Mouse (Mus musculus): ENCODE measurements at regions not wholly inside any gene's neighbourhood (a gene's known extent, or its start where the extent isn't known, plus 50 kb on each side); places are given as distances from the start of the nearest gene placed in this dataset.

- no peak overlapping the region for H3K27ac ChIP-seq
- 56% methylated on average over 6 of the region's 6 CpGs for WGBS
- DNase-seq = no peak
Measured at GRCm38 (mm10) chr16:15259474-15259873, 57.8 kb upstream of the Gm21897 start.

GRCm38 (mm10) chr16:15260069-15260468, 57.2 kb upstream of the Gm21897 start:
- 46% methylated on average over 4 of the region's 4 CpGs for WGBS
- no peaks in the 10 kb centered on the region for H3K36me3 ChIP-seq (ENCODE audit: control insufficient read depth, insufficient read depth, low read length)
- no peak overlapping the region for H3K9ac ChIP-seq (ENCODE audit: low read depth, low read length)
- no peak for DNase-seq
- H3K79me2 ChIP-seq (replicated peaks; ENCODE audit: control insufficient read depth, insufficient read depth, low read length) = no peaks in the 10 kb centered on the region
- intact Hi-C loops (cut with DNase I) = no loop called here
- no peak for TF ChIP-seq POLR2A (IDR thresholded peaks at IDR 0.05; ENCODE audit: insufficient read depth, low read depth, low read length)
- TF ChIP-seq CTCF (IDR thresholded peaks at IDR 0.05) = no peak
- TF ChIP-seq EP300 (IDR thresholded peaks at IDR 0.05; ENCODE audit: insufficient read depth, low read depth, low read length) = no peak
- no peak overlapping the region for H3K4me3 ChIP-seq
- no peaks in the 10 kb centered on the region for H3K4me1 ChIP-seq (ENCODE audit: control insufficient read depth, insufficient read depth, low read length)
- no peaks in the 10 kb centered on the region for H3K27me3 ChIP-seq (ENCODE audit: control insufficient read depth, insufficient read depth, low read length)
- H3K27ac ChIP-seq = no peak overlapping the region

More at GRCm38 (mm10) chr16:15259474-15259873, 57.8 kb upstream of the Gm21897 start:
- no peak overlapping the region for H3K9ac ChIP-seq (ENCODE audit: low read depth, low read length)
- H3K4me3 ChIP-seq = no peak overlapping the region
- intact Hi-C loops (cut with DNase I) = no loop called here
- no peaks in the 10 kb centered on the region for H3K4me1 ChIP-seq (ENCODE audit: control insufficient read depth, insufficient read depth, low read length)
- TF ChIP-seq POLR2A (IDR thresholded peaks at IDR 0.05; ENCODE audit: insufficient read depth, low read depth, low read length) = no peak
- TF ChIP-seq CTCF (IDR thresholded peaks at IDR 0.05) = no peak
- no peak for TF ChIP-seq EP300 (IDR thresholded peaks at IDR 0.05; ENCODE audit: insufficient read depth, low read depth, low read length)
- no peaks in the 10 kb centered on the region for H3K79me2 ChIP-seq (replicated peaks; ENCODE audit: control insufficient read depth, insufficient read depth, low read length)
- H3K36me3 ChIP-seq (ENCODE audit: control insufficient read depth, insufficient read depth, low read length) = no peaks in the 10 kb centered on the region
- no peaks in the 10 kb centered on the region for H3K27me3 ChIP-seq (ENCODE audit: control insufficient read depth, insufficient read depth, low read length)

All from heart, adult 2 months (tissue).